Mouse (Mus musculus) embryonic fibroblast, embryonic 13.5 days (primary cell): ENCODE measurements around the gene Lipt1.

Experiments
- CTCF ChIP-seq: IDR thresholded peaks from 2 replicates; pipeline ENCODE4 v1.5.1; 2011; ENCODE audit warnings: mild to moderate bottlenecking, control low read depth, low read length, moderate library complexity, borderline replicate concordance; ENCODE audit not compliant: insufficient read depth
- POLR2A ChIP-seq: IDR thresholded peaks from 2 replicates; pipeline ENCODE4 v1.6.1; 2011; ENCODE audit warnings: low read depth, mild to moderate bottlenecking, control low read depth, low read length, moderate library complexity

GRCm38 (mm10) chr1:37877736-37878460 is 6.4 kb downstream of the Lipt1 start:
- no peak for TF ChIP-seq POLR2A
- no peak for TF ChIP-seq CTCF
